Mouse (Mus musculus): ENCODE results near the gene Six2. TPM values are rescaled to one million over a fixed set of nuclear protein-coding genes. Genes with fewer than 3 reads are reported as not detected.

Six2 gene
- total and polyA plus RNA-seq, 2 experiments from 2014 or later, result 0.39 to 1.3 TPM

GRCm38 (mm10) chr17:85692594-85692993 lies 4.5 kb upstream of the Six2 start:
- no peak overlapping the region for H3K27ac ChIP-seq (ENCODE audit: low read depth, low read length)
- WGBS, result 1% methylated on average over 23 of the region's 23 CpGs
- no peak for TF ChIP-seq CTCF (IDR thresholded peaks at IDR 0.05)

GRCm38 (mm10) chr17:85691701-85692536 lies 3.8 kb upstream of the Six2 start:
- Histone ChIP-seq H3K4me2 (ENCODE audit: low read depth, low read length, poor library complexity, severe bottlenecking) (no peak overlapping the region), H3K4me1 (ENCODE audit: insufficient read depth, low read length) (no peaks in the 10 kb centered on the region), H3K27ac (ENCODE audit: low read depth, low read length) (no peak overlapping the region), H3K36me3 (ENCODE audit: insufficient read depth, low read length) (no peaks in the 10 kb centered on the region), H3K4me3 (ENCODE audit: low read depth, low read length) (no peak overlapping the region), H3K27me3 (ENCODE audit: insufficient read depth, low read length) (peaks cover 78% of the 10 kb centered on the region), H3K9me3 (ENCODE audit: low read length) (no peaks in the 10 kb centered on the region), H3K9ac (replicated peaks; ENCODE audit: low read length, poor library complexity, severe bottlenecking) (no peak overlapping the region)
- TF ChIP-seq CTCF (IDR thresholded peaks at IDR 0.05), result no peak
- DNase-seq (ENCODE audit: low spot score), result no peak
- 1% methylated on average over 43 of the region's 43 CpGs for WGBS
- ATAC-seq (ENCODE audit: low FRiP score), result no peak

More at GRCm38 (mm10) chr17:85692594-85692993, 4.5 kb upstream of the Six2 start:
- H3K9ac ChIP-seq (replicated peaks; ENCODE audit: low read length, poor library complexity, severe bottlenecking), result no peak overlapping the region
- no peak for ATAC-seq (ENCODE audit: low FRiP score)
- DNase-seq (ENCODE audit: low spot score), result no peak
- peaks cover 75% of the 10 kb centered on the region for H3K27me3 ChIP-seq (ENCODE audit: insufficient read depth, low read length)
- H3K4me2 ChIP-seq (ENCODE audit: low read depth, low read length, poor library complexity, severe bottlenecking), result no peak overlapping the region
- H3K4me1 ChIP-seq (ENCODE audit: insufficient read depth, low read length), result no peaks in the 10 kb centered on the region
- no peak overlapping the region for H3K4me3 ChIP-seq (ENCODE audit: low read depth, low read length)
- no peaks in the 10 kb centered on the region for H3K36me3 ChIP-seq (ENCODE audit: insufficient read depth, low read length)
- no peaks in the 10 kb centered on the region for H3K9me3 ChIP-seq (ENCODE audit: low read length)

- Histone ChIP-seq H3K27ac (ENCODE audit: low read depth, low read length) (no peak overlapping the region), H3K4me1 (ENCODE audit: insufficient read depth, low read length) (no peaks in the 10 kb centered on the region), H3K4me2 (ENCODE audit: low read depth, low read length, poor library complexity, severe bottlenecking) (no peak overlapping the region), H3K9me3 (ENCODE audit: low read length) (no peaks in the 10 kb centered on the region), H3K27me3 (ENCODE audit: insufficient read depth, low read length) (peaks cover 78% of the 10 kb centered on the region), H3K4me3 (ENCODE audit: low read depth, low read length) (no peak overlapping the region), H3K36me3 (ENCODE audit: insufficient read depth, low read length) (no peaks in the 10 kb centered on the region), H3K9ac (replicated peaks; ENCODE audit: low read length, poor library complexity, severe bottlenecking) (no peak overlapping the region)
- DNase-seq (ENCODE audit: low spot score) (no peak), ATAC-seq (ENCODE audit: low FRiP score) (no peak)
- 4% methylated on average over 4 of the region's 4 CpGs for WGBS
- TF ChIP-seq CTCF (IDR thresholded peaks at IDR 0.05), result no peak
These were observed 2.9 kb upstream of the Six2 start for GRCm38 (mm10) chr17:85690969-85691335.

- WGBS, result 4% methylated on average over 6 of the region's 6 CpGs
- H3K27me3 ChIP-seq (ENCODE audit: insufficient read depth, low read length), result peaks cover 80% of the 10 kb centered on the region
- no peaks in the 10 kb centered on the region for H3K9me3 ChIP-seq (ENCODE audit: low read length)
- no peak overlapping the region for H3K4me3 ChIP-seq (ENCODE audit: low read depth, low read length)
- H3K9ac ChIP-seq (replicated peaks; ENCODE audit: low read length, poor library complexity, severe bottlenecking), result no peak overlapping the region
- H3K4me1 ChIP-seq (ENCODE audit: insufficient read depth, low read length), result no peaks in the 10 kb centered on the region
- no peaks in the 10 kb centered on the region for H3K36me3 ChIP-seq (ENCODE audit: insufficient read depth, low read length)
- no peak for TF ChIP-seq CTCF (IDR thresholded peaks at IDR 0.05)
- no peak overlapping the region for H3K27ac ChIP-seq (ENCODE audit: low read depth, low read length)
- no peak for DNase-seq (ENCODE audit: low spot score)
- no peak overlapping the region for H3K4me2 ChIP-seq (ENCODE audit: low read depth, low read length, poor library complexity, severe bottlenecking)
- ATAC-seq (ENCODE audit: low FRiP score), result no peak
These were observed 2.4 kb upstream of the Six2 start for GRCm38 (mm10) chr17:85690323-85690968.

- ATAC-seq (ENCODE audit: low FRiP score) (no peak), DNase-seq (ENCODE audit: low spot score) (no peak)
- TF ChIP-seq CTCF (IDR thresholded peaks at IDR 0.05), result no peak
- no peak overlapping the region for H3K4me3 ChIP-seq (ENCODE audit: low read depth, low read length)
- peaks cover 83% of the 10 kb centered on the region for H3K27me3 ChIP-seq (ENCODE audit: insufficient read depth, low read length)
- no peaks in the 10 kb centered on the region for H3K4me1 ChIP-seq (ENCODE audit: insufficient read depth, low read length)
- 6% methylated on average over 5 of the region's 5 CpGs for WGBS
- H3K4me2 ChIP-seq (ENCODE audit: low read depth, low read length, poor library complexity, severe bottlenecking), result no peak overlapping the region
- no peaks in the 10 kb centered on the region for H3K36me3 ChIP-seq (ENCODE audit: insufficient read depth, low read length)
- H3K9ac ChIP-seq (replicated peaks; ENCODE audit: low read length, poor library complexity, severe bottlenecking), result no peak overlapping the region
- no peaks in the 10 kb centered on the region for H3K9me3 ChIP-seq (ENCODE audit: low read length)
- H3K27ac ChIP-seq (ENCODE audit: low read depth, low read length), result no peak overlapping the region
These were observed 1.8 kb upstream of the Six2 start for GRCm38 (mm10) chr17:85689807-85690319.

All from midbrain, postnatal 0 days (tissue).